Mouse (Mus musculus) adrenal gland, postnatal 4 days (tissue): ENCODE measurements around the gene Ddx42. TPM values are rescaled to one million over a fixed set of nuclear protein-coding genes. Genes with fewer than 3 reads are reported as not detected.
"Not testable (repeated sequence)": the region's sequence is repeated elsewhere in the genome, so short reads cannot be mapped to it uniquely, and the experiment has no call there.

Experiments
- DNase-seq, 2 experiments: peaks; one replicate each; pipeline ENCODE4 v3.0.0; 2021 to 2022; ENCODE audit warnings: low spot score in 2 of 2, mixed read lengths in 2 of 2
- long read RNA-seq, 2 experiments: library from polyadenylated mRNA; stranded (forward); transcript quantifications; one replicate each; pipeline ENCODE4 v2.0.0; 2021
- total RNA-seq, 2 experiments: library from RNA; stranded (reverse); gene quantifications; 2 replicates each; pipeline ENCODE4 v1.2.3; 2021

Gene Ddx42
- 10 to 100 TPM; 74.4 to 76.2 TPM for total RNA-seq
- long read RNA-seq, experiment 1, full-length matches to known transcripts = 15 of 27 reads
- long read RNA-seq, experiment 1, partial matches to known transcripts = 8 of 27 reads
- long read RNA-seq, experiment 1, other reads (novel, unspliced or antisense) = 4 of 27 reads
- long read RNA-seq, experiment 2, full-length matches to known transcripts = 42 of 79 reads
- long read RNA-seq, experiment 2, partial matches to known transcripts = 23 of 79 reads
- long read RNA-seq, experiment 2, other reads (novel, unspliced or antisense) = 14 of 79 reads

DNA sequence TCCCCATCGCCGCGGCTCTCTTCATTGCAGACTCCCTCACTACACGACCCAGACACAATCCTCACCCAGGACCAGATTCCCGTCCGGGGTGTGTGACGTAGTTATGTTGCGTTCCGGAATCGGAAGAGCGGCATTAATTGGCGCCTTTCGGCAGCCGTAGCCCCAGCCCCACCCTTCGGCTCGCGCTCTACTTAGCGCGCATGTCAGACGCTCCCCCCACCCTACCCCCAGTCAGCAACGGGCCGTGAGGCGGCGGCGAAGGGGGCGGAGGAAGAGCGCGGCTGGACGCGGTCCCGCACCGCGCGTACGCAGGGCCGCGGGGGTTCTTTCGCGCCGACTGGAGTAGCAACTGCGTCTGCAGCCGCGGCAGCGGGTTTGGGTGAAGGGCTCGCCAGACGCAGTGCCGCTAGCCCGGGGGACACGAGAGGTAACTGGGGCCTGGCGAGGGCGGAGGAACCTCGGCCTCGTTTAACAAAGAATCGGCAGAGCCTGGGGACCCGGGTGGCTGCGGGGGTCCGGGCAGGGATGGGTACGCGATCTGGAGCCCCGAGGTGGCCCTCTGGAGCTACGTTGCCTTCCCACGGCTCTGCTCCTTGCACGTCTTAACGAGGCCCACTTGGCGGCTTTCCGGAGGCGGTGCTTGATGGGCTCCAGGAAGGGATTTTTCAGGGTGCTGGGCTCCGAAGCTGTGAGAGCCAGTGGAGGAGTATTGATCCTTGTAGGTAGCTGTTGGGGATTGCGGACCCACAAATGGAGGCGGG lies at the start of gene Ddx42:
TSS of gene Ddx42 (plus strand) at position 197 of the 761 bp plus-strand sequence.
- peak; percentile 67 to 77 for DNase-seq

DNA sequence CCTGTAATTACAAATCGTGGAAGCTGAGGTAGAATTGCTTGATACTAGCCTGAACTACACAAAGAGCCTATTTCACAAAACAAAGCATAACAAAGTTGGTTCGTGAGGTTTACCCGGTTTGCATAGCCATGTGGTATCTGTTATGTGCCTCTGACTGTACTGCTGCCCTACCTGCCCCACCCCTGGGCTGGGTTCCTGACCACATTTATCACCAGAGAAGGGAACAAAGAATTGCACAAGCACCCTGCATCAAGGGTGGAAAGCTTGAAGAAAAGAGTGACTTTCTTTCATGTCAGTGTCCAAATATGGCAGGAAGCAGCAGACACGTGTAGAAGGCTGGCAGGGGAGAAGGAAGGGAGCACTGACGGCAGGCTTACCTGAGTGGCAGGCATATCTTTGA lies 49.3 kb upstream of the Ddx42 start:
- no peak for DNase-seq

DNA sequence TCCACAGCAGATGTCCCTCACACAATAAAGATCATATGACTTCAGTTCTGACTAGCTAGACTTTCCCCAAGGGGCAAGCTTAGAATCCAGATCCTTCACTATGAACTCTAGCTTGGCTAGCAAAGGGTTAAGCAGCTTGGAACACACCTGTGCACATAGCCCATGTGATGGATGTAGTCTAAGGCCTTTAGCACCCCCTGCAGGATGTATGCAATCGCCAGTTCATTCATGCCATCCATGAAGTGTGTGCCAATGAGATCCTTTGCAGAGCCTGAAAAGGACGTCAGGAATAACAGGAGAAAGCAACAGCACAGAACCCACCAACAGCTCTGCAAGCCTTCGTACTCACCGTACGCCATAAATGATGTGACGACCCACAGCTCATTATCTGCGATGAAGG lies 45.9 kb upstream of the Ddx42 start:
- no peak for DNase-seq

DNA sequence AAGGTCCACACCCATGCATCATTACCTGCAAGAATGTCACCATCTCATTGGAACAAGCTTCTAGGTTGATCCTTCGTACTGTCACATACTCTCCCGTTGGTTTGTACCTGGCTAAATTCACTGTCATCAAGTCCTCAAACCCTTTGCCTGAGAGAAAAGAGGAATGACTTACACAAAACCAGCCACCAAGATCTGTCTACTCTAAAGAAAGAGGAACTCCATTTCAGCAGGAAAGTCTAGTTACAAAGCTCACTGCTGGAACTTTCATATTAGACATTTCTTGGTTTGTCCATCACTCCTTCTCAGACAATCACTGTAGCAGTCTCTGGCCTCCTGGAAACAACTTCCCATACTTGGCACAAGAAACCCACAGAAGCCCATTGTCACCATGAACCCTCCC lies 43.5 kb upstream of the Ddx42 start:
- no peak for DNase-seq

DNA sequence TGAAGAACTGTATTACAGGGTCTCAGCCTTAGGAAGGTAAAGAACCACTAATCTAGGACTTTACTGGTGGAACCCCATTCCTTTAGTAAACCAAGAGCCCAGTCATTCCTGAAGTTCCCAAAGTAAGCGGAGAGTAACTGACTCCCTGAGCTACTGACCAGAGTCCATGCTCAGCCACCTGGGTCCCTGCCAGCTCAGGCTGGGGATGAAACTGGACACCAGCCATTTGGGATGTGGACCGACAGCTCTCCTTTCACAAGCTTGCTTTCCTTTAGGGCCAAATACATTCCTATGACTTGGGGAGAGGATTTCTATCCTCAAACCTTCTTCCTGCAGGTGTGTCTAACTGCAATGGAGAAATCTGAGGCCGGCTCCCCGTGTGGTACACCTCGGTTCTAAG lies 42.4 kb upstream of the Ddx42 start:
- DNase-seq = no peak

DNA sequence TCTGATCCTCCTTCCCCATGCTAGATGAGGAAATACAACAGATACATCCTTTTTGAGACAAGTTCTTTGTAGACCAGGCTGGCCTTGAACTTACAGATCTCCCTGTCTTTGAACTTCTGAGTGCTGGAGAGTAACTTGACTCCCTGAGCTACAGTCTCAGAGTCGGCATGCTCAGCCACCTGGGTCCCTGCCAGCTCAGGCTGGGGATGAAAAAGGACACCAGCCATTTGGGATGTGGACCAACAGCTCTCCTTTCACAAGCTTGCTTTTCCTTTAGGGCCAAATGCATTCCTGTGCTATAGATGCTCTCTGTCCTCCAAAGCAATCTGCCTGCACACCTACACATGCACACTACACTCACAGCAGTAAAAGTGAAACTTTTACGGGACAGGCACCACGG lies 41.6 kb upstream of the Ddx42 start:
- DNase-seq = no peak

DNA sequence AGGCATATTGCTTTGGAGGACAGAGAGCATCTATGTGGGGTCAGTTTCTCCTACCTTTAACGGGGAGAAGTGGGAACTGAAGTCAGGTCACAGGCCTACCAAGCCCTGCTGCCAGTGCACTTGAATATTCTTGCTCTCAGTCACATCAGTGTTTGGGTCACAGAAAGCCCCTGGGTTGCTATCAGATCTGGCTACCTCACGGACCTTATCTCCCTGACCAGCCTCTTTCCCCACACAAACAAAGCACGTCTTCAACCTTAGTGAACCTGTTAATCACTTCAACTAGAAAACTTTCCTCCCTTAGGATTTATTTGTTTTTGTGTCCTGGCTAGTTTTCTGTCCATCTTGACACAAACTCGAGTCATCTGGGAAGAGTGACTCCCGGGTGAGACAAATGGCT lies 40.4 kb upstream of the Ddx42 start:
- DNase-seq = no peak

DNA sequence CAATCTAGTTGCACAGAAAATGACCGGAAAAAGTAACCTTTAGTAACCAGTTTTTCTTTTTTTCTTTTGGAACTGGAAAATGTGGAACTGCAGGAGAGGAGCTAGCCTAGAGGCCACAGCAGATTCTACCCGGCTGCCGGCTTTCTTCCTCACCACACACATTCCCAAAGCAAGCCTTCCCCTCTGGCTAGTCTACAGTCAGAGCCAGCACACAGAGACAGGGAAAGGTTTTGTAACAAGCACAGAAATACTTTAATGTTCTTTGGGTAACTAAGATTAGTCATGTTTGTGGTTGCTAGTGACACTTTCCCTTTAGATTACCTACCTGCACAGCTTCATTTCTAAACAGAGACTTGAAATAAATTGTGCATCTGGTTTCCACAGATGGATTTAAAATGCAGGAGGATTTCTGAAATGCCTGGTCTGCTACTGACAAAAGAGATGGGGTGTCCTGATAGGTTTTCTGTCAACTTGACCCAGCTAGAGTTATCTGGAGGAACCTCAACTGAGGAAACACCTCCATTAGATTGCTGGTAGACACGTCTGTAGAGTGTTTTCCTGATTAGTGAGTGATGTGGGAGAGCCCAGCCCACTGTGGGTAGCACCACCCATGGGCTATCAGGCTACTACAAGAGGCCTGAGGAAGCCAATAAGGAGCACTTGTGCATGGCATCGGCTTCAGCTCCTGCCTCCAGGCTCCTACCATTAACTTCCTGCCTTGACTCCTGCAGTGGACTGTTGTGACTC lies 38.5 kb upstream of the Ddx42 start:
- DNase-seq = no peak

DNA sequence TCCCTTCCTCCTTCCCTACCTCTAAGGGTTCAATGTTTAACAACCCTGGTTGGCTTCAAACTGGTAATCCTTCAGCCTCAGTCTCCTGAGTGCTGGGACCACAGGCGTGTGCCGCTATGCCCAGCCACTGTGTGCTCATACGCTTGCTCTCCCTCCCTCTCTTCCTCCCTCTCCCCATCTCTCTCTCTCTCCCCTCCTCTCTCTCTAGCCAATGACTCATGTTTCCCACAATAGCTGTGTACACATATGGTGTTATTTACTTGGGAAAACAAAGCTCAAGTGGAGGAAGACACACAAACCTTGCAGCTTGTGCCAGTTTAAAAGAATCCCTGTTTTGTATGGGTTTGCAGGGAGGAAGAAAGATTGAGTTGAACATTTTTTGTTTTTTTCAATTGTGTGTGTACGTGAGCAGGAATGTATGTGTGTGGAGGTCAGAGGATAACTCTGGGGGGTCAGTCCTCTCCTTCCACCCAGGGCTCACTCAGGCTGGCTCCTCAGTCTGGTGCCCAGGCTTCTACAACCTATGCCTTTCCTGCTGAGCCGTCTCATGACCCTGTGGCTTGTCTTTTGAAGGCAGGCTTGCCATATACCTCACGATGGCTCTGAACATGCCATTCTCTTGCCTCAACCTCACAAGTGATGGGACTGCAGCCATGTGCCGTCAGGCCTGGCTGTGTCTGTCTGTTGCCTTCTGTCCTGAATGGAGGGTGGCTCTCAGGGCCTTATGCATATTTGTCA lies 36.8 kb upstream of the Ddx42 start:
- DNase-seq = no peak

DNA sequence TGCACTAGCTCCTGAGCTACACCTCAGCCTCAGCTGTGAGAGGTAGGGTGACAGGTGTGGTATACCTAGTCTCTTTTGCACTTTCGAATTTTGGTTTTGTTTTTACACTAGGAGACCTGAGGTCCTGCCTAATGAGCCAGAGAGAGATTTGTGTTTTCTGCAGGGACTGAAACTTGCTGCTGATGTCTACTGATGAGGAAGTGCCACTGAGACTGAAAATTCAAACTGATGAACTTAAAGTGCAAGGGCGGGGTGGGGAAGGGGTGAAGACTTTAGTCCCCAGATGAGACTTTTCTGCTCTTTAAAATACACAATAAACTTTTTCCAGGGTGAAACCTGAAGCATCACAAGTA lies 36.3 kb upstream of the Ddx42 start:
- no peak for DNase-seq

DNA sequence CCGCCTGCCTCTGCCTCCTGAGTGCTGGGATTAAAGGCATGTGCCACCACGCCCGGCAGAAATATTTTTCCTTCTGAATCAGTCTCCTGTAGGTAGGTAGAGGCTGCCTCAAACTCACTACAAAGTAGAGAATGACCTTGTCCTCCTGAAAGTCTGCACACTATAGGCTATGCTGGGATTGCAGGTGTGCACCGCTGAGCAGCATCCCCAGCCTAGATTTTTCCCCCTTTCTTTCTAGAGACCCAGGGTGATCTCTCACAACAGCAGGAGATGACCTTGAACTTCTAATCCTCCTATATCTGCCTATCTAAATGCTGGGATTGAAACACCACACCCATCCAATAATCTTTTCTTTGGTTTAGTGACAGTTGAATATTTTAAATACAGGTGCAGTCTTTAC lies 29.4 kb upstream of the Ddx42 start:
- no peak for DNase-seq

DNA sequence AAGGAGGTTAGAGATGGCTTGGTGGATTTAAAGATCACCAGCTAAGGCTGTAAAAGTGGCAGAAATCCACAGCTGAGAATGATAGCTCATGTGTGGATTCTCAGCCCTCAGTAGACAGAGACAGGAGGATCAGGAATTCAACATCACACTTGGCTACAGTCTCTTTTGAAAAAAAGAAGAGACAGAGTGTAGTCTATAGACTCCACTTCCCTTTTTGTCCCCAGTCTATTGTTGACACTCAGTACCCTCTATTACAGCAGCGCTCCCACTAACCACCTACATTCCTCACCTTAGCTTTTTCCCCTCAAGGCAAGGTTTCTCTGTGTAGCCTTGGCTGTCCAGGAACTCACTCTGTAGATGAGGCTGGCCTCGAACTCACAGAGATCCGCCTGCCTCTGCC lies 25.0 kb upstream of the Ddx42 start:
- no peak for DNase-seq

DNA sequence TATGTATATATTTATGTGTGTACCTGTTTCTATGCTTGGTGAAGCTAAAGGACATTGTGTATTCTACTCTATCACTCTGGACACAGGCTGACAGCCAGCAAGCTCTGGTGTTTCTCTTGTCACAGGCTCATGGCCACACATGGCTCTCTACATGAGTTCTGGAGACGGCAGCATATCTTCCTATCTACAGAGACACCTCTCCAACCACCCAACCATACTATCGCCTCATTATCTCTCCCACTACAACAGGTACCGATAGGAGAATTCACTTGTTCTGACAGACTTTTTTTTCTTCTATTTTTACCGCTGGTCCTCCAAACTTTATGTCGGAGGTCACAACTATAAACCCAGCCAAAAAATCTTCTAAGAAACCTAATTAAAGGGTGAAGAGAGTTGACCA lies 24.5 kb upstream of the Ddx42 start:
- no peak for DNase-seq

DNA sequence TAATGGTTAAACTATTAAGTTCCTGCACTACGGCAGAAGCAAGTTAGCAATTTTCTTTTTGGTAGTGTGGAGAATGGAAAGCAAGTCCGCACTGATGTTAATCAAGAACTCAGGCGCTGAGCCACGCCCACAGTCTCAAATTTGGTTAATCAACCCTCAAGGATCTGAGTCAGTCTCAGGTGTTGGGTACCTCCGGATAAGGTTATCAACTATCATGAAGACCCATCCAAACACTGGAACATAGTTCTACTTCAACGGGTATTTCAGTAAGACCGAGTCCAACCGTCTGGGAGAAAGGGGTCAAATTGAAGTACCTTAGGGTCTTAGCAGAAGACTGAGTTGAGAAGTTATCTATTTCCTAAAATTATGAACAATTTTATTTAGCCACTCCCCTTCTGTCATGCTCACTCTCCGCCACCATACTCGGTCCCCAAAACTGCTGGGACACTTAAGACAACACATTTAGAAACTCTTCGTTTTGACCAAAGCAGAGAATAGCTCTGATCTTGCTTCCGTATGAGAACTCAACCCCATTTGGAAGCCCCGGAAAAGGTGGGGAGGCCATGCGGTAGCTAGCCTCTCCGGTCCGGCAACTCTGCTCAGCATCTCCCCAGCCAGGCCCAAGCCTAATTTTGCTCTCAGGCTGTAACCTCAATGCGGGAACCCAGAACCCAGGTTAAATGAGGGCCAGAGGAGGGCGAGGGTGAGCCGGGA lies 23.9 kb upstream of the Ddx42 start:
- no peak for DNase-seq

DNA sequence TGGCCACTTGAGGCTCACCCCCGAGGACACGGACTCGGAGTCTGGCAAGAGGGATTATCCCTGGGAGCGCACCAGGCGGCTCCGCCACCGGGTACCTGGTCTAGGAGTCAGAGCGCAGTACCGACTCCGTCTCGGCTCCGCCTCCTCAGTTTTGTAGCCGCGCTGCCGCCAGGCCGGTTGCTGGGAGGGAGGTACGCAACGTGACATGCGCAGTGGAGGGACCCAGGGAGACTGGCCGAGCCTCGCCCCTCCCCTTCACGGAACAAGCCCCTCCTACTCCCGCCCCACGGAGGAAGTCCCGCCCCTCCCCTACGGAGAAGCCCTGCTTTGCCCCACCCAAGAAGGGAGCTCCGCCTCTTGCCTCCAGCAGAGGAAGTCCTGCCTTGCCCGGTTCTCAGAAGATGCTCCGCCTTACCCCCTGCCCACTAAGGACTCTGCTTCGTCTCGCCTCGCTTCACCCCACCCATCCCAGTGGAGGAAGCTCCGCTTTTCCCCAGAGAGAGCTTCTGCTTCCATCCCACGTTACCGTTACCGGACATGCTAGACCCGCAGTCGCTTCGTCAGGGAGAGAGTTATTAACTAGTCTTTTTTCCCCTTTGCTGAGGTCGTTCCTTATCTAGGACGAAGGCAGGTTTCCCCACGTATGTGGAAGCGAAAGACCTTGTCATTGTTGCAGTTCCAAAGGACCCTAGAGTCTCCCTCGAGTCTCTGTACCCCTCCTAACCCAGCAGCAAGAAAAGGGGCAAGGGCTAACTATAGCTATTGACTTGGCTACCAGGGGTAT lies 23.2 kb upstream of the Ddx42 start:
- DNase-seq = peak; percentile 89 to 96

DNA sequence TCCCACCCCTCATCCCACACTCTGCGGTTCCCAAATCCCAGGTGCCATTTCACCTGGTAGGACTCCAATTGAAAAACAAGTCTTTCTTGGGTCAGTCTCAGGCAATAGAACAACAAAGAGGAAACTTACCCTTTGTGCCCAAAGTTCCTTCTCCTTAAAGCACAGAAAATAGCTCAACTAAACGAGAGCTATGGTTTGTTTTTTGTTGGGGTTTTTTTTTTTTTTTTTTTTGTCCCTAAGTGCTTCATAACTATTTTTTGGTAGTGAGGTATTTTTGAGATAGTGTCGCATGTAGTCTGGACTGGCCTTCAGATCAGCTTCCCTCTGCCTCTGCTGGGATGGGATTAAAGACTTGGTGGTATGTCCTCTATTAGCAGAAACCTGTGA lies 22.6 kb upstream of the Ddx42 start:
- no peak for DNase-seq

DNA sequence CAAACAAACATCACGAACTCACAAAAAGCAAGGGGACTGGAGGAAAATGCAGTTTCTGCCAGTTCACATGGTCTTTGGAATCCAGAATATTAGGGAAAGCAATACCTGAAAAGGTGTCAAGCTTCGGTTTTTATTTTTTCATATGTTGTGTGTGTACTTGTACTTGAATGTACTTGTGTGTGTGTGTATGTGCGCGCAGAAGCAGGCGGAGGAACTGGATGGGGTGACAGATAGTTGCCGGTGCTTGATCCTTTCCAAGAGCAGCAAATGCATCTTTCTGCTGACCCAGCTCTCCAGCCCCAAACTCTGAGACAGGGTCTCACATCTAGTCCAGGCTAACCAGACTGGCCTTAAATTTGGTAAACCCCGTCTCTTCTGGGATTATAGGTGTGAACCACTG lies 21.8 kb upstream of the Ddx42 start:
- no peak for DNase-seq

DNA sequence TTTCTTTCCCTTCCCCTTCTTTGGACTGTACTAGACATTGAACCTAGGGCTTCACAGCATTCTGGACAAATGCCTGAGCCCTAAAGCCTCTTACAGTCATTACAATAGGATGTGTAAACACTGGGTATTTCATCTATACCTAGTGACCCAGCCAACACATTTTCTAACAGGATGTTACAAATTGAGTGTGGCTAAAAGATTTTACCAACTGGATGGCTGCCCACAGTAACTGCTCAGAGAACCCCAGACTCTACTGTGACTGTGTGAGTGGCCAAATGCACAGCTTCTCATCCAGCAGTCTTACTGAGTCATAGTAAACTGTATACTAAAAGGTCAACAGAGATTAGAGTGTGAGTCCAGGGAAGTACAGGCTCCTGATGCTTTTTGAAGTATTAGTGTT lies 21.4 kb upstream of the Ddx42 start:
- DNase-seq = no peak

DNA sequence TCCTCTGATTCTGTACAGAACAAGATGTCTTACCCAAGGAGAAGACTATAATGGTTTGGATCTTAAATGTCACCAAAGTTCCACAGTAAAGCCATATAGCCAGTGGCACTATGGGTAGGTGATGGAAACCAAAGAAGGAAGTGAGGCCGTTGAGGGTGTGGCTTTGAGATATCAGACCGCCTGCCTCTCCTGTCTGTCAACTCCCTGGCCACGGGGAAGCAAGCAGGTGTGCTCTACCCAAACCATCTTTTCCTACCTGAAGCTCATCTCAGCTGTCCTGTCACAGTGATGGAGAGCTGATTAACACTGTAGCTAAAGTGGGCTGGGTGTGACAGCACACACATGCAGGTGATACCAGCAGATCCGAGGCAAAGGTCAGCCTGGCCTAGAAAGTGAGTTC lies 18.4 kb upstream of the Ddx42 start:
- DNase-seq = no peak

DNA sequence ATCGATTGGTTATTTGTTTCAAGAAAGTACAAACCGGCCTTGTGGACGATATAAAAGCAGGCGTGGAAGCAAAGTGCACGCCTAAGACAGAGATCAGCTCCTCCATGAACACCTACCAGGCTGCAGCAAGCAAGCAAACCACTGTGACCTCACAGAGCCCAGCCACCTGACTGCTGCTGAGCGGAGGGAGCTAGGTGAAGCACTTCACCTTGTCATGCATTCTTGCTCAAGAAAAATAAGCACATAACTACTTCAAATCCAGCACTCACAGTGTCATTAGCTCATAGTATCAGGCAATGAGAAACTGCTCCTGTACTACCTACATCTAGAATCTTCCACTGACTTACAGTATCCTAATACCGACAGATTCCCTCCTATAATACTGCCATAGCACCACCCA lies 16.7 kb upstream of the Ddx42 start:
- not testable (repeated sequence) for DNase-seq
